Mouse (Mus musculus) stomach, embryonic 14.5 days (tissue): ENCODE measurements around the gene Cnp. TPM values are rescaled to one million over a fixed set of nuclear protein-coding genes. Genes with fewer than 3 reads are reported as not detected.
A peak's percentile ranks its signal among the peaks of the same experiment; 100 is the strongest.
"Not testable (repeated sequence)": the region's sequence is repeated elsewhere in the genome, so short reads cannot be mapped to it uniquely, and the experiment has no call there.

Experiments used
- ATAC-seq: fragments of 200-750 bp; cut with Nextera tagmentation; 2 replicates; pipeline ENCODE4 v1.8.0; 2017; ENCODE audit warnings: low read depth, moderate TSS enrichment; ENCODE audit not compliant: insufficient number of reproducible peaks, insufficient read depth, low FRiP score
- H3K27ac ChIP-seq: fragments of 300-500 bp; sonication (generic); 2 replicates; pipeline ENCODE4 v1.5.1; 2014; ENCODE audit warnings: mild to moderate bottlenecking, low read length, moderate library complexity, mixed read lengths
- H3K27me3 ChIP-seq: fragments of 300-500 bp; sonication (generic); 2 replicates; pipeline ENCODE4 v1.6.1; 2014; ENCODE audit warnings: low read length, control low read depth, mixed read lengths; ENCODE audit not compliant: control insufficient read depth, insufficient read depth
- H3K36me3 ChIP-seq: fragments of 300-500 bp; sonication (generic); 2 replicates; pipeline ENCODE4 v1.6.1; 2014; ENCODE audit warnings: mild to moderate bottlenecking, control low read depth, low read length, moderate library complexity, mixed read lengths; ENCODE audit not compliant: control insufficient read depth, insufficient read depth
- H3K4me1 ChIP-seq: fragments of 300-500 bp; sonication (generic); 2 replicates; pipeline ENCODE4 v1.6.1; 2014; ENCODE audit warnings: low read length, control low read depth, mixed read lengths; ENCODE audit not compliant: control insufficient read depth, insufficient read depth
- H3K4me2 ChIP-seq: fragments of 300-500 bp; sonication (generic); replicated peaks from 2 replicates; pipeline ENCODE4 v1.6.1; 2014; ENCODE audit warnings: low read depth, low read length, control low read depth
- H3K4me3 ChIP-seq: fragments of 300-500 bp; sonication (generic); 2 replicates; pipeline ENCODE4 v1.5.1; 2014; ENCODE audit warnings: low read depth, low read length, control low read depth
- H3K9ac ChIP-seq: fragments of 300-500 bp; sonication (generic); replicated peaks from 2 replicates; pipeline ENCODE4 v1.6.1; 2014; ENCODE audit warnings: low read depth, mild to moderate bottlenecking, control low read depth, low read length, moderate library complexity, mixed read lengths
- H3K9me3 ChIP-seq: fragments of 300-500 bp; sonication (generic); 2 replicates; pipeline ENCODE4 v1.6.1; 2016; ENCODE audit warnings: low read depth, low read length, control low read depth; ENCODE audit not compliant: control insufficient read depth
- WGBS: fragments of 180-500 bp; shearing (Covaris S2); extraction: QIAGEN DNeasy Blood & Tissue Kit; methylation state at CpG from one replicate; pipeline ENCODE4 v1.1.7; 2014; 5-methylcytosine and 5-hydroxymethylcytosine counted together
- polyA plus RNA-seq: library from polyadenylated mRNA; unstranded; fragments of >200 nt; fragmentation: Nextera tagmentation; extraction: Ambion mirVana; gene quantifications from 2 replicates; pipeline ENCODE4 v1.2.1, GENCODE M21; 2014

The Cnp gene
- polyA plus RNA-seq, 1 experiment from 2014 or later: 35.9 TPM

DNA sequence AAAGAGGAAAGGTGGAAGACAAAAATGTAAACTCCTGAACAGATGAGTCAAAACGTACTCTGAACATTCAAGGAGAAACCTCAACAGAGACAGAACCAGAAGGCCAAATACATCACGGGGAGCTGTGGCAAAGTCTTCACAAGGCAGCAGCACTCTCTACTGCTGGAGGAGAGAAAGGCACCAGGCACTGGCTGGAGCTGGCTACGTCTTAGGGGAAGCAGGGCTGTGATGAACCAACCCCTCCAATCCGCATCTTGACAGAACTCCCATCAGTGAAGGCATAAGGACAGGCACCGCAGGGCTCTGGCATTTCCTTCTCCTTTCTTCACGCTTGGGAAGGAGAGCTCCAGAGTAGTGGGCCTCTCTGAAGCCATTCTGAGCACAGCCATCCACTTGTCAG is 36.9 kb downstream of the Cnp start:
- Histone ChIP-seq H3K4me1 (no peaks in the 10 kb centered on the region), H3K27ac (no peak overlapping the region), H3K27me3 (no peaks in the 10 kb centered on the region), H3K4me3 (no peak overlapping the region), H3K4me2 (no peak overlapping the region), H3K9me3 (no peaks in the 10 kb centered on the region), H3K9ac (no peak overlapping the region), H3K36me3 (no peaks in the 10 kb centered on the region; the same call in 1 of the 2 replicates)
- 81% methylated on average over 6 of the region's 6 CpGs for WGBS
- ATAC-seq: no peak

GRCm38 (mm10) chr11:100613241-100613640 is 38.5 kb downstream of the Cnp start:
- WGBS: 88% methylated on average over 3 of the region's 3 CpGs
- Histone ChIP-seq H3K4me2 (no peak overlapping the region; the same call in 1 of the 2 replicates), H3K4me1 (peaks cover 7% of the 10 kb centered on the region), H3K27ac (no peak overlapping the region), H3K4me3 (no peak overlapping the region), H3K27me3 (no peaks in the 10 kb centered on the region), H3K9ac (no peak overlapping the region), H3K9me3 (no peaks in the 10 kb centered on the region), H3K36me3 (no peaks in the 10 kb centered on the region; the same call in 1 of the 2 replicates)
- no peak for ATAC-seq

GRCm38 (mm10) chr11:100616332-100616731 is 41.6 kb downstream of the Cnp start:
- no peak overlapping the region for H3K9ac ChIP-seq
- no peak for ATAC-seq
- no peaks in the 10 kb centered on the region for H3K9me3 ChIP-seq
- 87% methylated on average over 5 of the region's 5 CpGs for WGBS
- no peak overlapping the region for H3K4me2 ChIP-seq
- no peak overlapping the region for H3K27ac ChIP-seq
- H3K4me1 ChIP-seq: peaks cover 8% of the 10 kb centered on the region
- H3K27me3 ChIP-seq: no peaks in the 10 kb centered on the region
- H3K4me3 ChIP-seq: no peak overlapping the region
- H3K36me3 ChIP-seq: no peaks in the 10 kb centered on the region; the same call in 1 of the 2 replicates

DNA sequence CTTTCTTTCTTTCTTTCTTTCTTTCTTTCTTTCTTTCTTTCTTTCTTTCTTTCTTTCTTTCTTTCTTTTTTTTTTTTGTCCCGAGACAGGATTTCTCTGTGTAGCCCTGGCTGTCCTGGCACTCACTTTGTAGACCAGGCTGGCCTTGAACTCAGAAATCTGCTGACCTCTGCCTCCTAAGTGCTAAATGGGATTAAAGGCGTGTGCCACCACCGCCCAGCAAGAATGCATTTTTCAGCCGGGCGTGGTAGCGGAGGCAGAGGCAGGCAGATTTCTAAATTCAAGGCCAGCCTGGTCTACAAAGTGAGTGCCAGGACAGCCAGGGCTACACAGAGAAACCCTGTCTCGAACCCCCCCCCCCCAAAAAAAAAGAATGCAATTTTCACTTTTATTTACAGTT is 42.1 kb downstream of the Cnp start:
- not testable (repeated sequence) for ATAC-seq, H3K27ac ChIP-seq, H3K9ac ChIP-seq, H3K27me3 ChIP-seq, H3K4me3 ChIP-seq, H3K4me1 ChIP-seq, H3K4me2 ChIP-seq, H3K36me3 ChIP-seq, H3K9me3 ChIP-seq
- WGBS: 89% methylated on average over 7 of the region's 7 CpGs

DNA sequence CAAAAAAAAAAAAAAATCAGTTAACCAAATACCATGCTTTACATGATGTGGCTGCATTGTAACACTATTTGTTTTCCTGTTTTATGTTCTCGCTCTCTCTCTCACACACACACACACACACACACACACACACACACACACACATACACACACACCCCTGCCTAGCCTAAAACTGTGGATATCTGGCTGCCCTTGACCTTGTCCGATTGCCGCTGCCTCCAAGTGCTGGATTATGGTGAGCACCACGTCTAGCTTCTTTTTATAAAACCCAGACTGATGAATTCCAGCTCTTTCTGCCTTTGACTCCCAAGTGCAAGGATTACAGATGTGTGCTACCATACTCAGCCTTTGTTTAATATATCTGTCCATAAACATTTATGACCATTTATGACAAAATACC is 42.8 kb downstream of the Cnp start:
- Histone ChIP-seq H3K9ac (no peak overlapping the region), H3K27ac (no peak overlapping the region; the same call in 1 of the 2 replicates), H3K4me3 (no peak overlapping the region), H3K4me1 (peaks cover 8% of the 10 kb centered on the region), H3K36me3 (no peaks in the 10 kb centered on the region; the same call in 1 of the 2 replicates), H3K9me3 (no peaks in the 10 kb centered on the region), H3K4me2 (peak overlapping the region; percentile 87), H3K27me3 (no peaks in the 10 kb centered on the region)
- 69% methylated on average over 4 of the region's 4 CpGs for whole genome bisulfite sequencing
- ATAC-seq: no peak

DNA sequence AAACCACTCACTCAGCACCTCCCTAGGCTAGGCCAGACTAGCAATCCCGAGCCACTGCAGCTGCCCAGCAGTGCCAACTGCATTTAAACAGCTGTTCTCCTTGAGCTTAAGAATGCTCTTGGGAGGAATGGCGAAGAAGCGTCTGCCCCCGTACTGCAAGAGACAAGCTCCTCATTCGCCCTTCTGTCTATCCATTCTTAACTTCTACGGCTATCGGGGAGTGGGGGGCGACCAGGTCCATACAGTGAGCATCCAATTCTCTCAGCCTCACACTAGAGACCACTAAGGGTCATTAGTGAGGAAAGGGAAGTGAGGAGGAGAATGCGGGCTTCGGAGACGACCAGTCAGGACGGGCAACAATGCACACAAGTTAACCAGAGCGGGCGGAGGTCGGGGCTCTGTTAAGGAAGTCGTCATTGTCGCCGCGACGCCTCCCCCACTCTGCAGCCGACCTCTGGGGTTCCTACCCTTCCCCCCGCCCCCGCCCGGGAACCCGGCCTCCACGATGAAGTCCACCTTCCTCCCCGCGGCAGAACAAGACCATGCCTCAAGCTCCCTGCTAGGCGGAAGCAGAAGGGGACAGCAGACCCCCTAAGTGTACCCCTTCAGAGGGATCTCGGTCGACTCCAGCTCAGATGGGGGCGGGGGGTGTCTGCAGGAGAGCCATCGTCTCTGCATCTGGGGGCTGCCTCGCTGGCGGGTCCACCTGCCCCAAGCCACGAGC is 44.2 kb downstream of the Cnp start, which contains the start of gene Nkiras2:
Gene Nkiras2 (plus strand): TSS at position 484 of the 724 bp plus-strand sequence.
- Histone ChIP-seq H3K4me3 (peak within 1 kb of the TSS; percentile 99), H3K9me3 (no peaks in the 10 kb centered on the region), H3K4me1 (peaks cover 12% of the 10 kb centered on the region), H3K27ac (peak within 1 kb of the TSS; percentile 94), H3K4me2 (peak within 1 kb of the TSS; percentile 87), H3K27me3 (no peaks in the 10 kb centered on the region), H3K9ac (peak within 1 kb of the TSS; percentile 89), H3K36me3 (no peaks in the 10 kb centered on the region; the same call in 1 of the 2 replicates)
- peak; percentile 30; the same call in 1 of the 2 replicates for ATAC-seq
- 1% methylated on average over 36 of the region's 36 CpGs for WGBS

- 0% methylated on average over 40 of the region's 40 CpGs for WGBS
- H3K27ac ChIP-seq: peak overlapping the region; percentile 94
- ATAC-seq: peak; percentile 95
- peak overlapping the region; percentile 87 for H3K4me2 ChIP-seq
- H3K4me1 ChIP-seq: peaks cover 17% of the 10 kb centered on the region
- H3K9ac ChIP-seq: peak overlapping the region; percentile 89
- no peaks in the 10 kb centered on the region for H3K9me3 ChIP-seq
- no peaks in the 10 kb centered on the region for H3K27me3 ChIP-seq
- peaks cover 4% of the 10 kb centered on the region; the same call in 1 of the 2 replicates for H3K36me3 ChIP-seq
- peak overlapping the region; percentile 99 for H3K4me3 ChIP-seq
These were observed 44.8 kb downstream of the Cnp start for GRCm38 (mm10) chr11:100619485-100619975.

DNA sequence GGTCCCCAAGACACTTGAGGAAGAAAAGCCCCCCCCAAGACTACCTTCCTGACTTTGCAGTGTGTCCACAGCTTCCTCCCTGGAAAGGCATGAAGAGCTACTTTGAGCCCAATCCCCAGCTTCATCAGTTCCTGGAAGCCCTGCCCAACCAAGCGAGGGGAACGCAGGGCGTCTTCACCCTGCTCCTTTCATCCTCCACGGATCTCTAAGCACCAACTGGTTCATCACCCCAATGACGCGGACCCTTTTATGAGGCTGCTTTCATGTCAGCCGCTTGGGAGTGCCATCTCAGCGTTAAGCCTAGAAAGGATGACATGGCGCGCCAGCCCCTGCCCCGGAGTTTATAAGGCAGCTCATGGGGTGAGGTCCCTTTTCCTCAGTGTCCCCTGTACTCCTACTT is 45.3 kb downstream of the Cnp start, which contains the start of gene Dnajc7:
Gene Dnajc7 (minus strand): TSS at position 187 of the 400 bp plus-strand sequence.
- peaks cover 7% of the 10 kb centered on the region; the same call in 1 of the 2 replicates for H3K36me3 ChIP-seq
- peaks cover 17% of the 10 kb centered on the region for H3K4me1 ChIP-seq
- peak within 1 kb of the TSS; percentile 99 for H3K4me3 ChIP-seq
- no peak for ATAC-seq
- H3K9me3 ChIP-seq: no peaks in the 10 kb centered on the region
- H3K9ac ChIP-seq: peak within 1 kb of the TSS; percentile 89
- no peaks in the 10 kb centered on the region for H3K27me3 ChIP-seq
- peak within 1 kb of the TSS; percentile 87 for H3K4me2 ChIP-seq
- 5% methylated on average over 11 of the region's 11 CpGs for WGBS
- peak within 1 kb of the TSS; percentile 94 for H3K27ac ChIP-seq
